Comparison of ENCODE assay signal across 9 mouse cellular contexts in the genomic region with DNA sequence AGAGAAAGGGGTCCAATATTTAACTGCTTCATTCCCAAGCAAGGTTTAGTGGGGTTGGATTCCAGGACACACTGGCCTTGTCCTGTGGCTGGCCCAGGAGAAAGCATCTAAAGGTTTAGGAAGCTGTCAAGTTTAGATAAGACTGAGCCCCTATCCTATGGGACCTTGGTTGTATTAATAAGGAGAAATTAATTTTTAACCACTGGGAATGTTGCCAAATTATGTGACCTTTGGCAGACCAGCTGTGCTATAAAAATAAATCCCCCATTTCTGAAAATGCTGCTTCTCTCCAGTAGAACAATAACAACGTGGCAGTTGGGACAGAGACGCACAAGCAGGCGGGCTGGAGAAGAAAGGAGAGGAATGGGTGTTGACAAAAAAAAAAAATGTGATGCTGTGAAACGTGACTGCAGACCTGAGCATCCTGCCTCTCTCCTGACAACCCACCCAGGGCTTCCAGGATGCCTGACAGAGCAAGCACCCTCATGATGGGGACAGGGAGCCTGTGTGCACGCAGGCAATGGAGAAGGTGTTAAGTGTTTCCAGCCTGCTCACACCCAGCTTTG. TPM values are rescaled to one million over a fixed set of nuclear protein-coding genes. Genes with fewer than 3 reads are reported as not detected.
DNase-seq lines count a peak whose midpoint lies in the region; ATAC-seq and TF ChIP-seq lines count a peak whose summit lies in the region.
"Had no signal": no experiment of that assay in that cellular context is flagged by ENCODE, and none has a peak within 500 bp of the region (broad histone marks: within the 10 kb centered on the region; RNA-seq: fewer than 3 reads in every experiment).

No protein-coding gene starts in this region.

- peak overlapping the region; percentile 64 for H3K27ac ChIP-seq in hindbrain, embryonic 13.5 days
- no peak overlapping the region for H3K27ac ChIP-seq in hindbrain, embryonic 11.5 days (ENCODE audit: low read depth, low read length)
- no peak overlapping the region for H3K27ac ChIP-seq in midbrain, embryonic 14.5 days (replicated peaks; ENCODE audit: low read depth, low read length)
- H3K27ac ChIP-seq in midbrain, embryonic 11.5 days (ENCODE audit: low read depth, low read length), result no peak overlapping the region
- H3K27ac ChIP-seq in hindbrain, postnatal 0 days, result no peak overlapping the region
- H3K27ac ChIP-seq in stomach, embryonic 16.5 days (ENCODE audit: low read length), result peak overlapping the region; percentile 34; the same call in 1 of the 2 replicates

- TF ChIP-seq CTCF in hindbrain, postnatal 0 days (IDR thresholded peaks at IDR 0.05; ENCODE audit: low read depth), result no peak

- 25% methylated on average over 5 of the region's 5 CpGs for WGBS in hindbrain, embryonic 13.5 days
- WGBS in hindbrain, embryonic 11.5 days, result 44% methylated on average over 5 of the region's 5 CpGs
- 42% methylated on average over 5 of the region's 5 CpGs for WGBS in midbrain, embryonic 14.5 days
- whole genome bisulfite sequencing in midbrain, embryonic 11.5 days, result 60% methylated on average over 5 of the region's 5 CpGs
- WGBS in hindbrain, postnatal 0 days, result 41% methylated on average over 5 of the region's 5 CpGs
- 35% methylated on average over 5 of the region's 5 CpGs for WGBS in stomach, embryonic 16.5 days

- H3K36me3 ChIP-seq in hindbrain, embryonic 13.5 days, result no peaks in the 10 kb centered on the region
- no peaks in the 10 kb centered on the region for H3K36me3 ChIP-seq in hindbrain, embryonic 11.5 days (ENCODE audit: control insufficient read depth, insufficient read depth, low read length)
- H3K36me3 ChIP-seq in midbrain, embryonic 14.5 days (ENCODE audit: control insufficient read depth, insufficient read depth, low read length), result no peaks in the 10 kb centered on the region
- no peaks in the 10 kb centered on the region for H3K36me3 ChIP-seq in midbrain, embryonic 11.5 days (ENCODE audit: control insufficient read depth, insufficient read depth, low read length)
- no peaks in the 10 kb centered on the region for H3K36me3 ChIP-seq in hindbrain, postnatal 0 days (ENCODE audit: insufficient read depth, low read length)
- H3K36me3 ChIP-seq in stomach, embryonic 16.5 days (ENCODE audit: control insufficient read depth, insufficient read depth, low read length), result no peaks in the 10 kb centered on the region

- H3K4me3 ChIP-seq in hindbrain, embryonic 13.5 days, result peak overlapping the region; percentile 17
- no peak overlapping the region for H3K4me3 ChIP-seq in hindbrain, embryonic 11.5 days (ENCODE audit: low read depth, low read length)
- no peak overlapping the region for H3K4me3 ChIP-seq in midbrain, embryonic 14.5 days (replicated peaks; ENCODE audit: low read depth, low read length)
- H3K4me3 ChIP-seq in midbrain, embryonic 11.5 days (ENCODE audit: low read depth, low read length), result no peak overlapping the region
- no peak overlapping the region for H3K4me3 ChIP-seq in hindbrain, postnatal 0 days (ENCODE audit: low read length)
- H3K4me3 ChIP-seq in stomach, embryonic 16.5 days (replicated peaks; ENCODE audit: low read length), result no peak overlapping the region

- H3K4me2 ChIP-seq in hindbrain, embryonic 13.5 days, result peak overlapping the region; percentile 86
- H3K4me2 ChIP-seq in hindbrain, embryonic 11.5 days (replicated peaks; ENCODE audit: low read depth, low read length), result no peak overlapping the region
- peak overlapping the region; percentile 99 for H3K4me2 ChIP-seq in midbrain, embryonic 14.5 days (ENCODE audit: low read length)
- no peak overlapping the region for H3K4me2 ChIP-seq in midbrain, embryonic 11.5 days
- peak overlapping the region; percentile 99; the same call in 1 of the 2 replicates for H3K4me2 ChIP-seq in hindbrain, postnatal 0 days (ENCODE audit: low read depth, low read length)
- H3K4me2 ChIP-seq in stomach, embryonic 16.5 days (ENCODE audit: low read depth, low read length), result peak overlapping the region; percentile 23

- H3K9ac ChIP-seq in hindbrain, embryonic 13.5 days, result peak overlapping the region; percentile 64; the same call in 1 of the 2 replicates
- no peak overlapping the region for H3K9ac ChIP-seq in hindbrain, embryonic 11.5 days (ENCODE audit: low read depth, low read length)
- H3K9ac ChIP-seq in midbrain, embryonic 14.5 days (replicated peaks; ENCODE audit: low read length), result no peak overlapping the region
- H3K9ac ChIP-seq in midbrain, embryonic 11.5 days (ENCODE audit: low read length), result no peak overlapping the region
- H3K9ac ChIP-seq in hindbrain, postnatal 0 days (replicated peaks; ENCODE audit: low read length), result no peak overlapping the region
- H3K9ac ChIP-seq in stomach, embryonic 16.5 days (ENCODE audit: low read length), result no peak overlapping the region

- no peaks in the 10 kb centered on the region for H3K9me3 ChIP-seq in hindbrain, embryonic 13.5 days
- no peaks in the 10 kb centered on the region for H3K9me3 ChIP-seq in hindbrain, embryonic 11.5 days (ENCODE audit: control insufficient read depth, low read length)
- H3K9me3 ChIP-seq in midbrain, embryonic 14.5 days (ENCODE audit: control insufficient read depth, low read length), result no peaks in the 10 kb centered on the region
- no peaks in the 10 kb centered on the region for H3K9me3 ChIP-seq in midbrain, embryonic 11.5 days (ENCODE audit: control insufficient read depth, low read length)
- H3K9me3 ChIP-seq in hindbrain, postnatal 0 days (ENCODE audit: low read length), result no peaks in the 10 kb centered on the region
- H3K9me3 ChIP-seq in stomach, embryonic 16.5 days (replicated peaks; ENCODE audit: control insufficient read depth, low read length), result no peaks in the 10 kb centered on the region

- peaks cover 15% of the 10 kb centered on the region for H3K27me3 ChIP-seq in hindbrain, embryonic 13.5 days
- peaks cover 18% of the 10 kb centered on the region for H3K27me3 ChIP-seq in hindbrain, embryonic 11.5 days (ENCODE audit: control insufficient read depth, insufficient read depth, low read length)
- peaks cover 10% of the 10 kb centered on the region for H3K27me3 ChIP-seq in midbrain, embryonic 14.5 days (ENCODE audit: control insufficient read depth, insufficient read depth, low read length)
- peaks cover 41% of the 10 kb centered on the region for H3K27me3 ChIP-seq in midbrain, embryonic 11.5 days (ENCODE audit: control insufficient read depth, insufficient read depth, low read length)
- H3K27me3 ChIP-seq in hindbrain, postnatal 0 days (ENCODE audit: insufficient read depth, low read length), result no peaks in the 10 kb centered on the region
- H3K27me3 ChIP-seq in stomach, embryonic 16.5 days (ENCODE audit: control insufficient read depth, insufficient read depth, low read length), result peaks cover 4% of the 10 kb centered on the region; the same call in 1 of the 2 replicates

- no peak for DNase-seq in hindbrain, embryonic 11.5 days (ENCODE audit: low spot score)
- DNase-seq in midbrain, embryonic 14.5 days, result peak; percentile 41
- no peak for DNase-seq in midbrain, embryonic 11.5 days (ENCODE audit: low spot score, missing footprints)
- no peak for DNase-seq in hindbrain, postnatal 0 days (ENCODE audit: low spot score)
- DNase-seq in spleen, postnatal 4 days (ENCODE audit: low spot score in 2 of 2), result no peak
- DNase-seq: adrenal gland, postnatal 14 days; cerebellum, adult 11 months had no signal

- ATAC-seq in hindbrain, embryonic 13.5 days (ENCODE audit: low FRiP score), result no peak
- ATAC-seq in hindbrain, embryonic 11.5 days (ENCODE audit: low FRiP score), result no peak
- no peak for ATAC-seq in midbrain, embryonic 14.5 days (ENCODE audit: low FRiP score, low TSS enrichment)
- ATAC-seq in midbrain, embryonic 11.5 days (ENCODE audit: low FRiP score), result no peak
- ATAC-seq in hindbrain, postnatal 0 days, result no peak
- no peak for ATAC-seq in stomach, embryonic 16.5 days (ENCODE audit: insufficient read depth, low FRiP score)

- peaks cover 69% of the 10 kb centered on the region for H3K4me1 ChIP-seq in hindbrain, embryonic 13.5 days (replicated peaks)
- peaks cover 2% of the 10 kb centered on the region; the same call in 1 of the 2 replicates for H3K4me1 ChIP-seq in hindbrain, embryonic 11.5 days (replicated peaks; ENCODE audit: control insufficient read depth, insufficient read depth, low read length)
- peaks cover 32% of the 10 kb centered on the region for H3K4me1 ChIP-seq in midbrain, embryonic 14.5 days (ENCODE audit: control insufficient read depth, insufficient read depth, low read length)
- peaks cover 20% of the 10 kb centered on the region for H3K4me1 ChIP-seq in midbrain, embryonic 11.5 days (ENCODE audit: control insufficient read depth, insufficient read depth, low read length)
- peaks cover 9% of the 10 kb centered on the region; the same call in 1 of the 2 replicates for H3K4me1 ChIP-seq in hindbrain, postnatal 0 days (ENCODE audit: insufficient read depth, low read length)
- peaks cover 23% of the 10 kb centered on the region for H3K4me1 ChIP-seq in stomach, embryonic 16.5 days (ENCODE audit: control insufficient read depth, insufficient read depth, low read length)

RNA-seq across cellular contexts. Expression of a gene that starts 6.8 kb away (rescaled TPM):
- 34.8 and 35.7 TPM in 2 replicates for polyA plus RNA-seq in hindbrain, embryonic 13.5 days (2015; fragmentation: Nextera tagmentation; extraction: Ambion mirVana)
- 22.5 and 29.3 TPM in 2 replicates for polyA plus RNA-seq in hindbrain, embryonic 11.5 days (2014; fragmentation: Nextera tagmentation; extraction: Ambion mirVana)
- polyA plus RNA-seq in midbrain, embryonic 14.5 days (2014; fragmentation: Nextera tagmentation; extraction: Ambion mirVana), result 17.6 and 19.5 TPM in 2 replicates
- polyA plus RNA-seq in midbrain, embryonic 11.5 days (2014; fragmentation: Nextera tagmentation; extraction: Ambion mirVana), result 12.5 and 13.3 TPM in 2 replicates
- total RNA-seq in hindbrain, postnatal 0 days (2014; rRNA removed), result 48.7 and 53.8 TPM in 2 replicates
- polyA plus RNA-seq in hindbrain, postnatal 0 days (2015; fragmentation: Nextera tagmentation; extraction: Ambion mirVana), result 15.6 and 17.4 TPM in 2 replicates
- polyA plus RNA-seq in stomach, embryonic 16.5 days (2015; fragmentation: Nextera tagmentation; extraction: Ambion mirVana), result 26.7 and 29.9 TPM in 2 replicates

Comparison
In these comparisons a context has a peak if more than half of its experiments do, and no peak if none do; other contexts are left out.
1. H3K27ac ChIP-seq: peak in hindbrain, embryonic 13.5 days (single experiment) and stomach, embryonic 16.5 days (single experiment); none in hindbrain, embryonic 11.5 days (single experiment), midbrain, embryonic 14.5 days (single experiment), midbrain, embryonic 11.5 days (single experiment) and hindbrain, postnatal 0 days (single experiment).
2. H3K4me2 ChIP-seq: peak in hindbrain, embryonic 13.5 days (single experiment), midbrain, embryonic 14.5 days (single experiment), hindbrain, postnatal 0 days (single experiment) and stomach, embryonic 16.5 days (single experiment); none in hindbrain, embryonic 11.5 days (single experiment) and midbrain, embryonic 11.5 days (single experiment).